ENCODE assay signal across 14 mouse cellular contexts in the genomic region with DNA sequence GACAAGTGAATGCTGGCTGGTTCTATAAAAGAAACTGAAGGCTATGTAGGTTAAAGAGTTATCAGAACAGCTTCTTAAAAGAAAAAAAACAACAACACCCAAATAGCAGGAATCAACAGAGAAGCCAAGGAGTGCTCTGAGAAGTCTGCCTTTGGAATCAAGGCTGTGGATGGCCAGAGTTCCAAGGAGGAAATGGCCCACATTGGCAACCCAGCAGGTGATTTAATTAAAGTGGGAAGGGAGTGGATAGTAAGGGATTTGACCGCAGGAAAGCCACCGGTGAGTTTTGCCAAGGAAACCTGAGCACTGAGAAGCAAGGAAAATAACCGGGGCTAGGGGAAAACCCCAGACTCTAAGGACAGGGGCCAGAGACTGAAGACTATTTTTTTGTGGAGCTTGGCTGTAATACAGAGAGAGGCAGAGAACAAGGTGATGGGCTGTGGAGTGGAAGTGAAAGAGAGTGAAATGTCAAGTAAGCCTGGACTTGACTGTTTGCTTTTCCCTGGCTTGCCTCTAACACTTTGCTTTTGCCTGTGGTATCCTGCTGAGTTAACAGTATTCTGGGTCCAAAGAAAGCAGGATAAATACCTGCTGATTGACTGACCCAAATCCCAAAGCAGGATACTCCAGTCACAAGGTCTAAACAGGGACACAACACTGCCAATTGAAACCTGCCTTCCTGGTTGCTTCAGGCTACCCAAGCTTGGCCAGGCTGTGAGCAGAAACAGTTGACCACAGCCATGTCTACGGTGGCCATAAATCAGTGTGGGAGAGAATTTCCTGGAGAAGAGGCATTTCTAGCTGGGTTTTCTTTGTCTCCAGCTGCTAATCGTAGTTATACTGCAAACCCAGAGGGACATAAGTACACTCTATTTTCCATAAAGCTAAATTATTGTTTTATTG.
DNase-seq lines count a peak whose midpoint lies in the region; ATAC-seq and TF ChIP-seq lines count a peak whose summit lies in the region.
"Had no signal": no experiment of that assay in that cellular context is flagged by ENCODE, and none has a peak within 500 bp of the region (broad histone marks: within the 10 kb centered on the region; RNA-seq: fewer than 3 reads in every experiment).

No protein-coding gene starts in this region.

- H3K27ac ChIP-seq in liver, adult 2 months (replicated peaks; ENCODE audit: insufficient read depth, low read depth, low read length): no peak overlapping the region
- H3K27ac ChIP-seq in liver, embryonic 11.5 days (ENCODE audit: low read depth, low read length): no peak overlapping the region
- H3K27ac ChIP-seq: embryonic facial prominence, embryonic 12.5 days had no signal

- no peaks in the 10 kb centered on the region for H3K36me3 ChIP-seq in liver, adult 2 months (ENCODE audit: control insufficient read depth, insufficient read depth, low read length)
- no peaks in the 10 kb centered on the region for H3K36me3 ChIP-seq in liver, embryonic 11.5 days (ENCODE audit: control insufficient read depth, insufficient read depth, low read length)
- H3K36me3 ChIP-seq: embryonic facial prominence, embryonic 12.5 days had no signal

- H3K4me3 ChIP-seq in liver, adult 2 months (ENCODE audit: insufficient read depth, low read depth, low read length): no peak overlapping the region
- no peak overlapping the region for H3K4me3 ChIP-seq in liver, embryonic 11.5 days (ENCODE audit: low read depth, low read length)
- H3K4me3 ChIP-seq: embryonic facial prominence, embryonic 12.5 days; megakaryocyte, embryonic 14.5 days had no signal

- intact Hi-C loops in gastrocnemius, postnatal 14 days (cut with DNase I; ENCODE audit: low total_unique reads): no loop called here

- ATAC-seq in liver, embryonic 11.5 days (replicated peaks; ENCODE audit: low FRiP score): no peak
- ATAC-seq: forebrain, embryonic 16.5 days had no signal

- 41% methylated on average over 5 of the region's 5 CpGs for WGBS in liver, adult 2 months
- 39% methylated on average over 5 of the region's 5 CpGs for WGBS in liver, embryonic 11.5 days

- H3K27me3 ChIP-seq in liver, adult 2 months (ENCODE audit: control insufficient read depth, insufficient read depth, low read length): no peaks in the 10 kb centered on the region
- no peaks in the 10 kb centered on the region for H3K27me3 ChIP-seq in liver, embryonic 11.5 days (replicated peaks; ENCODE audit: control insufficient read depth, insufficient read depth, low read length)
- H3K27me3 ChIP-seq: embryonic facial prominence, embryonic 12.5 days; megakaryocyte, embryonic 14.5 days had no signal

- DNase-seq in liver, adult 2 months (ENCODE audit: extremely low read depth, low read depth, low spot score): peak; percentile 70
- DNase-seq in liver, embryonic 11.5 days (ENCODE audit: low spot score): no peak
- peak; percentile 18 to 22 for DNase-seq in cerebellum, postnatal 10 days
- DNase-seq in kidney, adult 9 months: peak; percentile 17
- DNase-seq in skeletal muscle tissue, adult 2 months (ENCODE audit: low read depth, low spot score): peak; percentile 4
- no peak for DNase-seq in layer of hippocampus, adult 8-10 months (ENCODE audit: low spot score in 2 of 2)
- no peak for DNase-seq in thymus, postnatal 0 days (ENCODE audit: low spot score)
- DNase-seq in gastrocnemius, postnatal 14 days: no peak
- DNase-seq: heart, adult 18-20 months; heart, postnatal 36 days; lung, embryonic 14.5 days had no signal

- H3K4me2 ChIP-seq in liver, embryonic 11.5 days: no peak overlapping the region
- H3K4me2 ChIP-seq: embryonic facial prominence, embryonic 12.5 days; lung, embryonic 14.5 days had no signal

- H3K4me1 ChIP-seq in liver, adult 2 months (ENCODE audit: control insufficient read depth, insufficient read depth, low read length): no peaks in the 10 kb centered on the region
- no peaks in the 10 kb centered on the region for H3K4me1 ChIP-seq in liver, embryonic 11.5 days (replicated peaks; ENCODE audit: control insufficient read depth, insufficient read depth, low read length)
- H3K4me1 ChIP-seq: embryonic facial prominence, embryonic 12.5 days; megakaryocyte, embryonic 14.5 days had no signal

- no peak overlapping the region for H3K9ac ChIP-seq in liver, adult 2 months (ENCODE audit: low read depth, low read length)
- no peak overlapping the region for H3K9ac ChIP-seq in liver, embryonic 11.5 days (ENCODE audit: low read depth, low read length)
- H3K9ac ChIP-seq: embryonic facial prominence, embryonic 12.5 days; lung, embryonic 14.5 days had no signal

- no peaks in the 10 kb centered on the region for H3K9me3 ChIP-seq in liver, embryonic 11.5 days (ENCODE audit: control insufficient read depth, low read length)
- H3K9me3 ChIP-seq: embryonic facial prominence, embryonic 12.5 days; megakaryocyte, embryonic 14.5 days had no signal

- TF ChIP-seq CTCF in liver, adult 2 months (IDR thresholded peaks at IDR 0.05; ENCODE audit: low read depth, low read length): no peak

- no peaks in the 10 kb centered on the region for H3K79me2 ChIP-seq in liver, adult 2 months (ENCODE audit: control insufficient read depth, insufficient read depth, low read length)

- no peak for TF ChIP-seq POLR2A in liver, adult 2 months (IDR thresholded peaks at IDR 0.05; ENCODE audit: extremely low read depth, insufficient read depth, low read length)

Comparison
In these comparisons a context has a peak if more than half of its experiments do, and no peak if none do; other contexts are left out.
1. DNase-seq: peak in liver, adult 2 months (single experiment), cerebellum, postnatal 10 days (2 of 2), kidney, adult 9 months (single experiment) and skeletal muscle tissue, adult 2 months (single experiment); none in liver, embryonic 11.5 days (single experiment), layer of hippocampus, adult 8-10 months (0 of 2), thymus, postnatal 0 days (single experiment) and gastrocnemius, postnatal 14 days (single experiment).